Mouse (Mus musculus) kidney, embryonic 16.5 days (tissue): Measurements from ENCODE around the gene Gtf2f1. TPM values are rescaled to one million over a fixed set of nuclear protein-coding genes. Genes with fewer than 3 reads are reported as not detected.
A peak's percentile ranks its signal among the peaks of the same experiment; 100 is the strongest.

Experiments used
- ATAC-seq: fragments of 200-750 bp; cut with Nextera tagmentation; 2 replicates; pipeline ENCODE4 v1.8.0; 2017; ENCODE audit warnings: moderate TSS enrichment; ENCODE audit not compliant: low FRiP score, low TSS enrichment
- H3K27ac ChIP-seq: fragments of 300-500 bp; sonication (generic); 2 replicates; pipeline ENCODE4 v1.5.1; 2014; ENCODE audit warnings: low read length
- H3K27me3 ChIP-seq: fragments of 300-500 bp; sonication (generic); 2 replicates; pipeline ENCODE4 v1.6.1; 2014; ENCODE audit warnings: low read length, control low read depth, mixed read lengths; ENCODE audit not compliant: insufficient read depth
- H3K36me3 ChIP-seq: fragments of 300-500 bp; sonication (generic); 2 replicates; pipeline ENCODE4 v1.6.1; 2014; ENCODE audit warnings: low read length, control low read depth, mixed read lengths; ENCODE audit not compliant: insufficient read depth
- H3K4me1 ChIP-seq: fragments of 300-500 bp; sonication (generic); 2 replicates; pipeline ENCODE4 v1.6.1; 2014; ENCODE audit warnings: low read length, control low read depth, mixed read lengths; ENCODE audit not compliant: insufficient read depth
- H3K4me2 ChIP-seq: fragments of 300-500 bp; sonication (generic); replicated peaks from 2 replicates; pipeline ENCODE4 v1.6.1; 2014; ENCODE audit warnings: low read depth, low read length
- H3K4me3 ChIP-seq: fragments of 300-500 bp; sonication (generic); 2 replicates; pipeline ENCODE4 v1.5.1; 2014; ENCODE audit warnings: mild to moderate bottlenecking, low read length
- H3K9ac ChIP-seq: fragments of 300-500 bp; sonication (generic); replicated peaks from 2 replicates; pipeline ENCODE4 v1.6.1; 2014; ENCODE audit warnings: low read length
- H3K9me3 ChIP-seq: fragments of 300-500 bp; sonication (generic); 2 replicates; pipeline ENCODE4 v1.6.1; 2016; ENCODE audit warnings: low read length, control low read depth
- WGBS: fragments of 180-500 bp; shearing (Covaris S2); extraction: QIAGEN DNeasy Blood & Tissue Kit; methylation state at CpG from one replicate; pipeline ENCODE4 v1.1.7; 2014; 5-methylcytosine and 5-hydroxymethylcytosine counted together
- polyA plus RNA-seq: library from polyadenylated mRNA; unstranded; fragments of >200 nt; fragmentation: Nextera tagmentation; extraction: Ambion mirVana; gene quantifications from 2 replicates; pipeline ENCODE4 v1.2.1, GENCODE M21; 2015

Gene Gtf2f1
- polyA plus RNA-seq, 1 experiment from 2014 or later: 74.0 TPM

DNA sequence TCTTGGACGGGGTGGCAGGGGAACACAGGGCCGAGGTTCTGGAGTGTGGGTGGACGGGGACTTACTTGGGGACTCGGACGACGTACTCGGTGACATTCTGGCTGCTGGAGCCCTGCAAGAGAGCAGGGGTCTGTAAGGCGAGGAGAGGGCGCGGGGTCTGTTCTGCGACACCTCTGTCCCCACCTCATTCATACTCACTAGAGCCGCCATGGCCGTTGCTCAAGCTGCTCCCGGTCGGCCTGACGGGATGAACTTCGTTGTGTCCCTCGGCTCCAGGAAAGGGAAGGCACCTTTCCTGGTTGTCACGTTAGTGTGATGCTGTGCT, 215 bp downstream of the Gtf2f1 start:
- H3K27ac ChIP-seq: peak overlapping the region; percentile 24
- under 1% methylated on average over 19 of the region's 19 CpGs for WGBS
- peak overlapping the region; percentile 84 for H3K4me2 ChIP-seq
- H3K4me3 ChIP-seq: peak overlapping the region; percentile 60
- H3K9me3 ChIP-seq: no peaks in the 10 kb centered on the region
- H3K27me3 ChIP-seq: no peaks in the 10 kb centered on the region
- peaks cover 19% of the 10 kb centered on the region for H3K4me1 ChIP-seq
- peak overlapping the region; percentile 87 for H3K9ac ChIP-seq
- H3K36me3 ChIP-seq: peaks cover 28% of the 10 kb centered on the region
- ATAC-seq: peak; percentile 55

GRCm38 (mm10) chr17:57007137-57007905, 3.8 kb downstream of the Gtf2f1 start:
- H3K36me3 ChIP-seq: peaks cover 60% of the 10 kb centered on the region
- H3K9me3 ChIP-seq: no peaks in the 10 kb centered on the region
- no peak overlapping the region for H3K27ac ChIP-seq
- no peak for ATAC-seq
- no peak overlapping the region for H3K4me3 ChIP-seq
- 92% methylated on average over 13 of the region's 13 CpGs for WGBS
- H3K27me3 ChIP-seq: no peaks in the 10 kb centered on the region
- no peak overlapping the region for H3K9ac ChIP-seq
- H3K4me2 ChIP-seq: no peak overlapping the region
- peaks cover 15% of the 10 kb centered on the region for H3K4me1 ChIP-seq

DNA sequence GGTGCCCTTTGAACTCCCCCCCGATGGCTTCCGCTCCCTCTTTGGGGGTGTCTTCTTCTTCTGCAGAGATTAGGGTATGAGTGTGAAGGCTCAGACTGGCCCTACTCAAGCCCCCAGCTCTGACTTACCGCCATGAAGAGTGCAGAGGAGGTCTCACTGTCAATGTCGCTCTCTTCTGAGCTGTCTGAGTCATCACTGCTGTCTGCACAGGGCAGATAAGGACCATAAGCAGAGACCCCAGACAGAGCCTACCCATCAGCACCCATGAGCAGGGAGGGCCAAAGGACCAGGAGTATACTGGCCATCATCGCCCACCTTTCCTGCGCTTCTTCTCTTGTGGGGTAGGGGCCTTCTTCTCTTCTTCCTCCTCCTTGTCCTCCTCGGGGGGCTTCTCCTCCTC, 7.1 kb downstream of the Gtf2f1 start:
- Histone ChIP-seq H3K9me3 (no peaks in the 10 kb centered on the region), H3K27me3 (no peaks in the 10 kb centered on the region), H3K4me3 (no peak overlapping the region), H3K9ac (no peak overlapping the region), H3K4me2 (no peak overlapping the region), H3K4me1 (no peaks in the 10 kb centered on the region), H3K27ac (no peak overlapping the region), H3K36me3 (peaks cover 67% of the 10 kb centered on the region)
- ATAC-seq: no peak
- 98% methylated on average over 7 of the region's 7 CpGs for WGBS

DNA sequence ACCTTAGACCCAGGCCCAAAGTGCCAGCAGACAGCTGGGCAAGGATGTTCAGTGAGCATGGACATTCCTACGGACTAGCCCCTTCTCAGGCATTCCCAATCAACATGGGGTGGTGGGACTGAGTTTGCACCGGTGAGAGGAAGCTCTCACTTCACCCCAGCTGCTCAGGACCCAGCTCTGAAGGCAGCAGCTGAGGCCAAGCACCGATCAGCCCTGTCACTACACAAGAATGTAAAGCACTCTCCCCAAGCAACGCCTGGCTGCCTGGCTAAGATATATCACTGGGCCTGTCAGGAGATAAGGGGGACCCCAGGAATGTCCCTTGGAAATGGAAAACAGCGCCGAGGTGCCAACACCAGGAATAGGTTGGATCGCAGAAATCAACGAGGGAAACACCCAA, 9.9 kb downstream of the Gtf2f1 start:
- Histone ChIP-seq H3K4me2 (no peak overlapping the region), H3K4me3 (no peak overlapping the region), H3K9me3 (no peaks in the 10 kb centered on the region), H3K27me3 (no peaks in the 10 kb centered on the region), H3K4me1 (peaks cover 11% of the 10 kb centered on the region), H3K9ac (no peak overlapping the region), H3K27ac (no peak overlapping the region), H3K36me3 (peaks cover 49% of the 10 kb centered on the region)
- 63% methylated on average over 8 of the region's 8 CpGs for WGBS
- no peak for ATAC-seq

DNA sequence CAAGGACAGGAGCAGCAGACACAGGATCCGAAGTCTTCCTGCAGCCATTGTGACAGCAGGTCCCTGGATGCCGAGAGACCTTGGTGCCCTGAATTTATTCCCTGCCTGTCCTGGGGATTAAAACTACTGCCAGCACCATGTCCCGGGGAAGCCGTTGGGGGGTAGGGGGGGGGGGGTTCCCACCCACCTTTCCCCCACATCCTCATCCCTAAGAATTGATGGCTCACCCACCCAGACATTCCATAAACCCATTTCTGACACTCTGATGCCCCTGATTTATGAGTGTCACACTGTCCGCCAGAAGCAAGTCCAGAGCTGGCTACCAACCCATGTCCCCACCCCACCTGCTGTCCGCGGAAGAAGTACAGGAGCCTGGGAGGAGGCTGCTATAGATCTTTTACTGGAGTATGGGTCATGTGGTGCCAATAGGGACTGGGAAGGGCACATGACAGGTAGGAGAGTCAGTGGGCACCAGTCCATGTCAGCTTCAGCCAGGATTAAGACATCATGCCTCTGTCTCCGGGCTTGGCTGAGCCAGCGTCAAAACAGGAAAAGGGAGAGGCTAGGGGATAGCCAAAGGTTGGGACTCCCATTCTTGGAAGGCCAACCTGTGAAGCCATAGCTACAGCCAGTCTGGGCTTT, 11.0 kb downstream of the Gtf2f1 start, which contains the start of gene Pspn:
Gene Pspn (minus strand): TSS at position 51 of the 642 bp plus-strand sequence.
- WGBS: 83% methylated on average over 9 of the region's 9 CpGs
- Histone ChIP-seq H3K4me3 (no peak within 1 kb of the TSS), H3K27me3 (no peaks in the 10 kb centered on the region), H3K36me3 (peaks cover 46% of the 10 kb centered on the region), H3K4me2 (no peak within 1 kb of the TSS), H3K9ac (no peak within 1 kb of the TSS), H3K27ac (no peak within 1 kb of the TSS), H3K4me1 (peaks cover 11% of the 10 kb centered on the region), H3K9me3 (no peaks in the 10 kb centered on the region)
- ATAC-seq: no peak

DNA sequence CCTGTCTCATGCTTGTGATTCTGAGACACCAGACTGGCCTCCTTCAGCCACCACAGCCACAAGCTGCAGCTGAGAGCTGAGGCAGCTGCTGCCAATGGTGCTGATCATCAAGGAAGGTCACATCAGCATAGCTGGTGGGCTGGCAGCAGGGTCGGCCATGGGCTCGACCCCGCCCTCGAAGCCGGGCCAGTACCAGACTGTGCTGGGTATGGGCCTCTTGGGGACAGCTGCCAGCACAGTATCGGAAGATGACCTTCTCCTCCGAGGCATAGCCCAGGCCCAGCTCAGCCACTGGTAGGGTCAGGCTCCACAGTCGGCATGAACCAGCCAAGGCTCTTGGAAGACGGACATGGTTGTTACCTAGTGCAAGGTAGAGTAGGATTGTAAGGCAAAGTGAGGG, 11.7 kb downstream of the Gtf2f1 start:
- WGBS: 94% methylated on average over 9 of the region's 9 CpGs
- H3K27ac ChIP-seq: no peak overlapping the region
- no peak overlapping the region for H3K4me2 ChIP-seq
- H3K4me1 ChIP-seq: peaks cover 11% of the 10 kb centered on the region
- H3K36me3 ChIP-seq: peaks cover 47% of the 10 kb centered on the region
- no peak overlapping the region for H3K9ac ChIP-seq
- no peak for ATAC-seq
- H3K4me3 ChIP-seq: no peak overlapping the region
- H3K27me3 ChIP-seq: no peaks in the 10 kb centered on the region
- no peaks in the 10 kb centered on the region for H3K9me3 ChIP-seq

DNA sequence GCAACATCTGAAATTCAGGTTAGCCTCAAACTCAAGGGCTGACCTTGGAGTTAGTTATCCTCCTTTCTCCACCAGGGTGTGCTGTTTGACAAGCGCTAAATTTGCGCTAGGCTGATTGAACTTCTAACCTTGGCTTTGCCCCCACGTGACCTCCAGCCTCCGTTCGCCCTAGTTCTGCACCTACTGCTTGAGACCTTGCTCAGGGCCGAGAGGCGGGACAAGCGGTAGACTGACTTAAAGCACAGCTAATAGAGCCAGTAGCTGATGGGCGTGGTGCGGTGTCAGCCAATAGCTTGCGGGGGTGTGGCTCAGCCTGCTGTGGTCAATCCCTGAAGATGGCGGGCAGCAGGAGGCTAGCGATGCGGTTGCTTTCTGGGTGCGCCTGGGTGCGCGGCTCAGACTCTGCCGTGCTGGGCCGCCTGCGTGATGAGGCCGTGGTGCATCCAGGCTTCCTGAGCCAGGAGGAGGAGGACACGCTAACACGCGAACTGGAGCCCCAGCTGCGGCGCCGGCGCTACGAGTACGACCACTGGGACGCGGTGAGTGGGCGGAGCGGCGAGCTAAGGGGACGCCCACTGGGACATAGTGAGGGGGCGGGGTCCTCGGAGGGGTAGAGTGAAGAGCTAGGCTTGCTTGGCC, 13.9 kb downstream of the Gtf2f1 start, which contains the start of gene Alkbh7:
Gene Alkbh7 (plus strand): TSS at position 311 of the 639 bp plus-strand sequence.
- peak; percentile 99 for ATAC-seq
- Histone ChIP-seq H3K27ac (peak within 1 kb of the TSS; percentile 70; the same call in 1 of the 2 replicates), H3K9me3 (no peaks in the 10 kb centered on the region), H3K4me2 (peak within 1 kb of the TSS; percentile 62), H3K36me3 (peaks cover 49% of the 10 kb centered on the region), H3K4me1 (peaks cover 11% of the 10 kb centered on the region), H3K9ac (peak within 1 kb of the TSS; percentile 74), H3K27me3 (no peaks in the 10 kb centered on the region), H3K4me3 (peak within 1 kb of the TSS; percentile 86)
- under 1% methylated on average over 37 of the region's 38 CpGs for WGBS

GRCm38 (mm10) chr17:56996506-56996905, 14.6 kb downstream of the Gtf2f1 start:
- H3K4me3 ChIP-seq: no peak overlapping the region
- peak overlapping the region; percentile 62 for H3K4me2 ChIP-seq
- WGBS: 65% methylated on average over 2 of the region's 2 CpGs
- H3K9ac ChIP-seq: no peak overlapping the region
- H3K9me3 ChIP-seq: no peaks in the 10 kb centered on the region
- ATAC-seq: no peak
- H3K27ac ChIP-seq: no peak overlapping the region
- peaks cover 50% of the 10 kb centered on the region for H3K36me3 ChIP-seq
- no peaks in the 10 kb centered on the region for H3K27me3 ChIP-seq
- peaks cover 11% of the 10 kb centered on the region for H3K4me1 ChIP-seq

DNA sequence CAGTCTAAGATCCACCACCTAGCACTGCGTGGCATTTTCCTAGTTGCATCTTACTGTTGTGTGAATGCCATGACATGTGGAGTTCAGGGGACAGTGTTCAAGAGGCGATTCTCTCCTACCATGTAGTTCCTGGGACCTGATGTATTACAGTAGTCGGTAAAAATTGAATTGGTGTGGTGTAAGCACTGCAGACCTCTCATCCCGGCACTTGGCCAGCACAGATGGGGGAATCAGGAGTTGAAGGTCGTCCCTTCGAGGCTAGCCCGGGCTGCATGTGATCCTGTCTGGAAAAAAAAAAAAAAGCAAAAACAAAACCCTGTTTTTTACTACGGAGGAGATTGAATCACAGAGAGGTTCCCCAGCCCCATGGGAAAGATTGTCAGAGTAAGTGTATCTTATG, 16.0 kb downstream of the Gtf2f1 start:
- Histone ChIP-seq H3K27me3 (no peaks in the 10 kb centered on the region), H3K27ac (no peak overlapping the region), H3K4me2 (no peak overlapping the region), H3K4me1 (peaks cover 17% of the 10 kb centered on the region), H3K4me3 (no peak overlapping the region), H3K9me3 (no peaks in the 10 kb centered on the region), H3K36me3 (peaks cover 50% of the 10 kb centered on the region), H3K9ac (no peak overlapping the region)
- no peak for ATAC-seq
- 90% methylated on average over 8 of the region's 8 CpGs for WGBS

GRCm38 (mm10) chr17:56990966-56991365, 20.1 kb downstream of the Gtf2f1 start:
- peaks cover 6% of the 10 kb centered on the region for H3K4me1 ChIP-seq
- no peaks in the 10 kb centered on the region for H3K27me3 ChIP-seq
- no peak for ATAC-seq
- WGBS: 74% methylated on average over 2 of the region's 2 CpGs
- H3K9me3 ChIP-seq: no peaks in the 10 kb centered on the region
- peaks cover 35% of the 10 kb centered on the region for H3K36me3 ChIP-seq
- peak overlapping the region; percentile 84 for H3K4me2 ChIP-seq
- peak overlapping the region; percentile 96 for H3K4me3 ChIP-seq
- peak overlapping the region; percentile 91 for H3K9ac ChIP-seq
- no peak overlapping the region for H3K27ac ChIP-seq
